8 mouse cellular contexts compared by ENCODE assay signal in genomic region chr12:24696500-24697483, GRCm38 (mm10). TPM values are rescaled to one million over a fixed set of nuclear protein-coding genes. Genes with fewer than 3 reads are reported as not detected.
DNase-seq lines count a peak whose midpoint lies in the region; ATAC-seq and TF ChIP-seq lines count a peak whose summit lies in the region.

No protein-coding gene starts in this region.

- H3K27me3 ChIP-seq in forebrain, embryonic 16.5 days (replicated peaks; ENCODE audit: control insufficient read depth, insufficient read depth, low read length), result no peaks in the 10 kb centered on the region
- H3K27me3 ChIP-seq in lung, embryonic 14.5 days (ENCODE audit: insufficient read depth, low read length), result no peaks in the 10 kb centered on the region

- ATAC-seq in forebrain, embryonic 16.5 days, result peak; percentile 80
- ATAC-seq in lung, embryonic 14.5 days (ENCODE audit: insufficient read depth), result peak; percentile 84

- WGBS in forebrain, embryonic 16.5 days, result 42% methylated on average over 16 of the region's 16 CpGs
- 41% methylated on average over 16 of the region's 16 CpGs for WGBS in lung, embryonic 14.5 days
- WGBS in olfactory bulb, adult 2 months, result 37% methylated on average over 16 of the region's 16 CpGs

- no peaks in the 10 kb centered on the region for H3K36me3 ChIP-seq in ES-E14 (ENCODE audit: control insufficient read depth, insufficient read depth, low read length, poor library complexity, severe bottlenecking)
- H3K36me3 ChIP-seq in forebrain, embryonic 16.5 days (ENCODE audit: control insufficient read depth, insufficient read depth), result no peaks in the 10 kb centered on the region
- no peaks in the 10 kb centered on the region for H3K36me3 ChIP-seq in lung, embryonic 14.5 days (ENCODE audit: insufficient read depth)

- no peak overlapping the region for H3K9ac ChIP-seq in ES-E14 (ENCODE audit: insufficient read depth, low read depth, low read length, poor library complexity, severe bottlenecking)
- 0 out of 2 replicates have a peak overlapping the region, but pooled peaks have one; percentile 18 for H3K9ac ChIP-seq in forebrain, embryonic 16.5 days (replicated peaks; ENCODE audit: low read depth, low read length)
- H3K9ac ChIP-seq in lung, embryonic 14.5 days, result no peak overlapping the region

- peak; percentile 97 for TF ChIP-seq CTCF in lung, embryonic 14.5 days (IDR thresholded peaks at IDR 0.05; ENCODE audit: low read depth)
- peak; percentile 84 for TF ChIP-seq CTCF in olfactory bulb, adult 2 months (IDR thresholded peaks at IDR 0.05; ENCODE audit: insufficient read depth, low read depth, low read length)

- H3K4me2 ChIP-seq in forebrain, embryonic 16.5 days (ENCODE audit: low read length), result peak overlapping the region; percentile 23; the same call in 1 of the 2 replicates
- no peak overlapping the region for H3K4me2 ChIP-seq in lung, embryonic 14.5 days

- peak; percentile 79 for DNase-seq in ES-E14 (ENCODE audit: low read depth, low spot score)
- peak; percentile 60 for DNase-seq in cerebellum, adult 11-12 months
- DNase-seq in heart, postnatal 36 days, result peak; percentile 87 to 89
- peak; percentile 70 to 92 for DNase-seq in layer of hippocampus, adult 18-20 months (ENCODE audit: low spot score in 2 of 2)
- peak; percentile 93 for DNase-seq in lung, embryonic 14.5 days
- peak; percentile 72 for DNase-seq in testis, postnatal 14 days (ENCODE audit: low spot score)

- in situ Hi-C loops in ES-E14 (cut with MboI; ENCODE audit: low sequenced_read_pairs in 2 of 2, unreplicated experiment in 2 of 2), result loop anchor here in 1 of 2 experiments (10.0 kb wide), 1 partner anchor 222 kb away; no protein-coding TSS in a partner anchor

- H3K9me3 ChIP-seq in ES-E14 (ENCODE audit: control insufficient read depth, insufficient read depth, low read depth, low read length), result no peaks in the 10 kb centered on the region
- no peaks in the 10 kb centered on the region for H3K9me3 ChIP-seq in forebrain, embryonic 16.5 days (ENCODE audit: control insufficient read depth, low read length)
- H3K9me3 ChIP-seq in lung, embryonic 14.5 days (ENCODE audit: low read depth, low read length), result no peaks in the 10 kb centered on the region

- TF ChIP-seq POLR2A in olfactory bulb, adult 2 months (IDR thresholded peaks at IDR 0.05; ENCODE audit: insufficient read depth, low read depth, low read length), result no peak

- H3K4me3 ChIP-seq in ES-E14 (ENCODE audit: insufficient read depth in 1 of 2, low read depth in 1 of 2, low read length in 2 of 2, poor library complexity in 1 of 2, severe bottlenecking in 1 of 2), result peak overlapping the region in 1 of 2 experiments; percentile 66; a peak in 2 of 4 replicates
- H3K4me3 ChIP-seq in forebrain, embryonic 16.5 days (replicated peaks; ENCODE audit: low read length), result no peak overlapping the region
- no peak overlapping the region for H3K4me3 ChIP-seq in lung, embryonic 14.5 days (ENCODE audit: low read depth, low read length)
- no peak overlapping the region for H3K4me3 ChIP-seq in olfactory bulb, adult 2 months (ENCODE audit: insufficient read depth, low read depth, low read length)

- peaks cover 0 to 7% of the 10 kb centered on the region in 2 experiments; a peak in 1 of 4 replicates for H3K4me1 ChIP-seq in ES-E14 (ENCODE audit: control insufficient read depth in 2 of 2, insufficient read depth in 2 of 2, low read length in 2 of 2, poor library complexity in 1 of 2)
- H3K4me1 ChIP-seq in forebrain, embryonic 16.5 days (replicated peaks; ENCODE audit: control insufficient read depth, insufficient read depth, low read length), result no peaks in the 10 kb centered on the region
- no peaks in the 10 kb centered on the region for H3K4me1 ChIP-seq in lung, embryonic 14.5 days (ENCODE audit: insufficient read depth)
- H3K4me1 ChIP-seq in olfactory bulb, adult 2 months (ENCODE audit: control insufficient read depth, insufficient read depth, low read length), result peaks cover 4% of the 10 kb centered on the region

- no peak overlapping the region for H3K27ac ChIP-seq in ES-E14 (ENCODE audit: insufficient read depth, low read depth, low read length, poor library complexity, severe bottlenecking)
- no peak overlapping the region for H3K27ac ChIP-seq in forebrain, embryonic 16.5 days (ENCODE audit: low read length)
- H3K27ac ChIP-seq in lung, embryonic 14.5 days (ENCODE audit: low read depth), result no peak overlapping the region
- H3K27ac ChIP-seq in olfactory bulb, adult 2 months (ENCODE audit: insufficient read depth, low read depth, low read length), result no peak overlapping the region

- intact Hi-C loops in heart, postnatal 36 days (cut with DNase I), result loop anchor here (1.0 to 2.0 kb wide), 4 partner anchors 21 to 226 kb away; no protein-coding TSS in a partner anchor

TF ChIP-seq in ES-E14, 5 proteins besides CTCF, POLR2A, EP300 and RAD21:
- peak; percentile 39; the same call in 1 of the 2 replicates for TF ChIP-seq ZC3H11A (IDR thresholded peaks at IDR 0.05; ENCODE audit: borderline replicate concordance, low read depth, low read length)
- TF ChIP-seq ZNF384 (IDR thresholded peaks at IDR 0.05; ENCODE audit: low read depth, low read length), result no peak
TF ChIP-seq in ES-E14: peak in this region for 1.

RNA-seq across cellular contexts. Expression of gene Rrm2, which starts 11.2 kb away (rescaled TPM):
- total RNA-seq in ES-E14 (2012; rRNA removed), result 98.6 and 112 TPM in 2 replicates
- polyA plus RNA-seq in forebrain, embryonic 16.5 days (2015; fragmentation: Nextera tagmentation; extraction: Ambion mirVana), result 138 and 169 TPM in 2 replicates
- 1 to 10 TPM; 3.7 to 4.2 TPM for total RNA-seq in heart, postnatal 36 days (2021)
- 1 to 10 TPM in 1 of 2 experiments, under 1 TPM in 1; 0.71 to 1.5 TPM for total RNA-seq in layer of hippocampus, adult 18-20 months (2021)
- 219 and 221 TPM in 2 replicates for polyA plus RNA-seq in lung, embryonic 14.5 days (2014; fragmentation: Nextera tagmentation; extraction: Ambion mirVana)
- not detected in 2 replicates for polyA plus RNA-seq in olfactory bulb, adult 2 months (2012; ENCODE audit: insufficient read depth, insufficient read length, low replicate concordance, missing spikeins)

RNA-seq across cellular contexts. Expression of gene Cys1, which starts 15.2 kb away (rescaled TPM):
- not detected in 2 replicates for total RNA-seq in ES-E14 (2012; rRNA removed)
- polyA plus RNA-seq in forebrain, embryonic 16.5 days (2015; fragmentation: Nextera tagmentation; extraction: Ambion mirVana), result 2.1 TPM in 2 replicates
- 1 to 10 TPM; 5.5 to 6.5 TPM for total RNA-seq in heart, postnatal 36 days (2021)
- total RNA-seq in layer of hippocampus, adult 18-20 months (2021), result 10 to 100 TPM; 30.2 to 35.4 TPM
- 1.3 and 2.4 TPM in 2 replicates for polyA plus RNA-seq in lung, embryonic 14.5 days (2014; fragmentation: Nextera tagmentation; extraction: Ambion mirVana)
- polyA plus RNA-seq in olfactory bulb, adult 2 months (2012; ENCODE audit: insufficient read depth, insufficient read length, low replicate concordance, missing spikeins), result not detected in 2 replicates

RNA-seq across cellular contexts. Expression of gene Klf11, which starts 45.7 kb away (rescaled TPM):
- 7.3 and 9.7 TPM in 2 replicates for total RNA-seq in ES-E14 (2012; rRNA removed)
- 19.1 and 20.1 TPM in 2 replicates for polyA plus RNA-seq in forebrain, embryonic 16.5 days (2015; fragmentation: Nextera tagmentation; extraction: Ambion mirVana)
- total RNA-seq in heart, postnatal 36 days (2021), result 10 to 100 TPM; 10.9 to 16.4 TPM
- 1 to 10 TPM; 2.9 to 4.6 TPM for total RNA-seq in layer of hippocampus, adult 18-20 months (2021)
- polyA plus RNA-seq in lung, embryonic 14.5 days (2014; fragmentation: Nextera tagmentation; extraction: Ambion mirVana), result 12.3 and 13.4 TPM in 2 replicates
- polyA plus RNA-seq in olfactory bulb, adult 2 months (2012; ENCODE audit: insufficient read depth, insufficient read length, low replicate concordance, missing spikeins), result not detected in 2 replicates

Comparison
In these comparisons a context has a peak if more than half of its experiments do, and no peak if none do; other contexts are left out.
1. RNA of gene Rrm2, which starts 11.2 kb away (total RNA-seq): 98.6 to 112 TPM in ES-E14; 3.7 to 4.2 TPM in heart, postnatal 36 days and 0.71 to 1.5 TPM in layer of hippocampus, adult 18-20 months; every median in the first group is over 10 times any median in the second.
2. RNA of gene Cys1, which starts 15.2 kb away (total RNA-seq): 30.2 to 35.4 TPM in layer of hippocampus, adult 18-20 months; 5.5 to 6.5 TPM in heart, postnatal 36 days and not detected in ES-E14; every median in the first group is over 4 times any median in the second.
3. Peak in every context shown above with its lines, with median percentiles within 50 percentile points of each other: DNase-seq.